Mouse (Mus musculus) stomach, postnatal 0 days (tissue): ENCODE results near the gene Eef1a1. TPM values are rescaled to one million over a fixed set of nuclear protein-coding genes. Genes with fewer than 3 reads are reported as not detected.

Experiments
- ATAC-seq: fragments of 200-750 bp; cut with Nextera tagmentation; 2 replicates; pipeline ENCODE4 v1.8.0; 2017; ENCODE audit not compliant: low FRiP score, low TSS enrichment
- DNase-seq: peaks from one replicate; pipeline ENCODE4 v3.0.0-alpha.2; 2016; ENCODE audit warnings: low spot score
- H3K27ac ChIP-seq: fragments of 300-500 bp; sonication (generic); replicated peaks from 2 replicates; pipeline ENCODE4 v1.5.1; 2014; ENCODE audit warnings: mild to moderate bottlenecking, control low read depth
- H3K27me3 ChIP-seq: fragments of 300-500 bp; sonication (generic); 2 replicates; pipeline ENCODE4 v1.6.1; 2014; ENCODE audit warnings: low read length; ENCODE audit not compliant: control insufficient read depth, insufficient read depth
- H3K36me3 ChIP-seq: fragments of 300-500 bp; sonication (generic); 2 replicates; pipeline ENCODE4 v1.6.1; 2014; ENCODE audit warnings: low read length, mixed read lengths; ENCODE audit not compliant: control insufficient read depth, insufficient read depth
- H3K4me1 ChIP-seq: fragments of 300-500 bp; sonication (generic); replicated peaks from 2 replicates; pipeline ENCODE4 v1.6.1; 2014; ENCODE audit warnings: antibody characterized with exemption; ENCODE audit not compliant: control insufficient read depth, insufficient read depth
- H3K4me2 ChIP-seq: fragments of 300-500 bp; sonication (generic); replicated peaks from 2 replicates; pipeline ENCODE4 v1.6.1; 2014; ENCODE audit warnings: low read depth, mild to moderate bottlenecking, control low read depth, moderate library complexity
- H3K4me3 ChIP-seq: fragments of 300-500 bp; sonication (generic); 2 replicates; pipeline ENCODE4 v1.5.1; 2014; ENCODE audit warnings: low read depth, low read length, control low read depth
- H3K9ac ChIP-seq: fragments of 300-500 bp; sonication (generic); 2 replicates; pipeline ENCODE4 v1.6.1; 2014; ENCODE audit warnings: mild to moderate bottlenecking, low read length, control low read depth, mixed read lengths
- H3K9me3 ChIP-seq: fragments of 300-500 bp; sonication (generic); 2 replicates; pipeline ENCODE4 v1.6.1; 2016; ENCODE audit warnings: low read length; ENCODE audit not compliant: control insufficient read depth
- CTCF ChIP-seq: IDR thresholded peaks from 2 replicates; pipeline ENCODE4 v1.5.1; 2016; ENCODE audit warnings: antibody characterized with exemption, low read depth, mild to moderate bottlenecking, moderate library complexity
- EP300 ChIP-seq: optimal IDR thresholded peaks from 2 replicates; pipeline ENCODE3; 2016; ENCODE audit warnings: antibody characterized with exemption
- WGBS: fragments of 180-500 bp; shearing (Covaris S2); extraction: QIAGEN DNeasy Blood & Tissue Kit; methylation state at CpG from one replicate; pipeline ENCODE4 v1.1.7; 2014; 5-methylcytosine and 5-hydroxymethylcytosine counted together
- polyA plus RNA-seq: library from polyadenylated mRNA; unstranded; fragments of >200 nt; fragmentation: Nextera tagmentation; extraction: Ambion mirVana; gene quantifications from 2 replicates; pipeline ENCODE4 v1.2.1, GENCODE M21; 2015

The Eef1a1 gene
- polyA plus RNA-seq, 1 experiment from 2014 or later = 2,673 TPM

GRCm38 (mm10) chr9:78477021-78477551 is 11.9 kb downstream of the Eef1a1 start:
- no peak for ATAC-seq
- no peaks in the 10 kb centered on the region for H3K9me3 ChIP-seq
- H3K36me3 ChIP-seq = peaks cover 21% of the 10 kb centered on the region; the same call in 1 of the 2 replicates
- no peaks in the 10 kb centered on the region for H3K4me1 ChIP-seq
- no peak overlapping the region for H3K9ac ChIP-seq
- H3K27me3 ChIP-seq = no peaks in the 10 kb centered on the region
- no peak overlapping the region for H3K4me2 ChIP-seq
- no peak for DNase-seq
- peak overlapping the region; percentile 9; the same call in 1 of the 2 replicates for H3K27ac ChIP-seq
- 3% methylated on average over 5 of the region's 5 CpGs for WGBS
- TF ChIP-seq CTCF = peak; percentile 74
- no peak for TF ChIP-seq EP300
- H3K4me3 ChIP-seq = no peak overlapping the region

- TF ChIP-seq CTCF (0 out of 2 replicates have a peak, but pooled peaks have one; percentile 2), EP300 (no peak)
- Histone ChIP-seq H3K9ac (no peak overlapping the region), H3K27ac (peak overlapping the region; percentile 9; the same call in 1 of the 2 replicates), H3K4me1 (no peaks in the 10 kb centered on the region), H3K4me2 (no peak overlapping the region), H3K9me3 (no peaks in the 10 kb centered on the region), H3K36me3 (peaks cover 21% of the 10 kb centered on the region; the same call in 1 of the 2 replicates), H3K27me3 (no peaks in the 10 kb centered on the region), H3K4me3 (no peak overlapping the region)
- 24% methylated on average over 1 of the region's 1 CpGs for WGBS
- peak; percentile 23 for DNase-seq
- ATAC-seq = no peak
Measured at GRCm38 (mm10) chr9:78476531-78477020, 12.4 kb downstream of the Eef1a1 start.

GRCm38 (mm10) chr9:78475873-78476272 is 13.1 kb downstream of the Eef1a1 start:
- Histone ChIP-seq H3K27me3 (no peaks in the 10 kb centered on the region), H3K27ac (no peak overlapping the region), H3K4me1 (no peaks in the 10 kb centered on the region), H3K36me3 (peaks cover 21% of the 10 kb centered on the region; the same call in 1 of the 2 replicates), H3K9me3 (no peaks in the 10 kb centered on the region), H3K4me3 (no peak overlapping the region), H3K9ac (no peak overlapping the region), H3K4me2 (no peak overlapping the region)
- ATAC-seq = no peak
- TF ChIP-seq EP300 (no peak), CTCF (peak; percentile 26; the same call in 1 of the 2 replicates)
- no peak for DNase-seq
- 80% methylated on average over 4 of the region's 4 CpGs for WGBS

- ATAC-seq (no peak), DNase-seq (no peak)
- Histone ChIP-seq H3K4me2 (no peak overlapping the region), H3K27me3 (no peaks in the 10 kb centered on the region), H3K9me3 (no peaks in the 10 kb centered on the region), H3K9ac (no peak overlapping the region), H3K4me3 (no peak overlapping the region), H3K4me1 (no peaks in the 10 kb centered on the region), H3K27ac (no peak overlapping the region), H3K36me3 (peaks cover 21% of the 10 kb centered on the region; the same call in 1 of the 2 replicates)
- no peak for TF ChIP-seq EP300
- TF ChIP-seq CTCF = peak; percentile 23; the same call in 1 of the 2 replicates
- 81% methylated on average over 2 of the region's 2 CpGs for WGBS
Measured at GRCm38 (mm10) chr9:78475383-78475780, 13.6 kb downstream of the Eef1a1 start.

GRCm38 (mm10) chr9:78474771-78475382 is 14.1 kb downstream of the Eef1a1 start:
- Histone ChIP-seq H3K27ac (no peak overlapping the region), H3K36me3 (peaks cover 21% of the 10 kb centered on the region; the same call in 1 of the 2 replicates), H3K4me3 (no peak overlapping the region), H3K4me1 (no peaks in the 10 kb centered on the region), H3K9me3 (no peaks in the 10 kb centered on the region), H3K4me2 (no peak overlapping the region), H3K9ac (no peak overlapping the region), H3K27me3 (no peaks in the 10 kb centered on the region)
- WGBS = 74% methylated on average over 5 of the region's 5 CpGs
- TF ChIP-seq EP300 = no peak
- TF ChIP-seq CTCF = no peak
- no peak for ATAC-seq
- DNase-seq = no peak

- Histone ChIP-seq H3K4me3 (no peak overlapping the region), H3K4me2 (no peak overlapping the region), H3K9me3 (no peaks in the 10 kb centered on the region), H3K36me3 (peaks cover 21% of the 10 kb centered on the region; the same call in 1 of the 2 replicates), H3K4me1 (no peaks in the 10 kb centered on the region), H3K27me3 (no peaks in the 10 kb centered on the region), H3K9ac (no peak overlapping the region), H3K27ac (no peak overlapping the region)
- no peak for ATAC-seq
- TF ChIP-seq CTCF (no peak), EP300 (no peak)
- no peak for DNase-seq
- WGBS = 60% methylated on average over 2 of the region's 2 CpGs
Measured at GRCm38 (mm10) chr9:78474270-78474669, 14.7 kb downstream of the Eef1a1 start.
